Mouse (Mus musculus) embryonic facial prominence, embryonic 14.5 days (tissue): ENCODE measurements around the gene Ly6g5c. TPM values are rescaled to one million over a fixed set of nuclear protein-coding genes. Genes with fewer than 3 reads are reported as not detected.

ENCODE experiments used
- ATAC-seq: fragments of 200-750 bp; cut with Nextera tagmentation; 2 replicates; pipeline ENCODE4 v1.8.0; 2017; ENCODE audit warnings: low read depth, moderate number of reproducible peaks, moderate TSS enrichment
- DNase-seq: peaks from one replicate; pipeline ENCODE4 v3.0.0-alpha.2; 2015; ENCODE audit warnings: low spot score
- H3K27ac ChIP-seq: fragments of 300-500 bp; sonication (generic); replicated peaks from 2 replicates; pipeline ENCODE4 v1.5.1; 2014; ENCODE audit warnings: low read depth, mild to moderate bottlenecking, low read length, moderate library complexity
- H3K27me3 ChIP-seq: fragments of 300-500 bp; sonication (generic); replicated peaks from 2 replicates; pipeline ENCODE4 v1.6.1; 2014; ENCODE audit warnings: low read length; ENCODE audit not compliant: control insufficient read depth, insufficient read depth
- H3K36me3 ChIP-seq: fragments of 300-500 bp; sonication (generic); 2 replicates; pipeline ENCODE4 v1.6.1; 2014; ENCODE audit warnings: low read length, mixed read lengths; ENCODE audit not compliant: control insufficient read depth, insufficient read depth
- H3K4me1 ChIP-seq: fragments of 300-500 bp; sonication (generic); 2 replicates; pipeline ENCODE4 v1.6.1; 2014; ENCODE audit warnings: antibody characterized with exemption, low read length; ENCODE audit not compliant: control insufficient read depth, insufficient read depth
- H3K4me2 ChIP-seq: fragments of 300-500 bp; sonication (generic); 2 replicates; pipeline ENCODE4 v1.6.1; 2014; ENCODE audit warnings: low read depth, mild to moderate bottlenecking, low read length, moderate library complexity, mixed read lengths
- H3K4me3 ChIP-seq: fragments of 300-500 bp; sonication (generic); 2 replicates; pipeline ENCODE4 v1.5.1; 2014; ENCODE audit warnings: low read depth, mild to moderate bottlenecking, low read length
- H3K9ac ChIP-seq: fragments of 300-500 bp; sonication (generic); 2 replicates; pipeline ENCODE4 v1.6.1; 2014; ENCODE audit warnings: low read depth, mild to moderate bottlenecking, low read length, moderate library complexity, mixed read lengths
- H3K9me3 ChIP-seq: fragments of 300-500 bp; sonication (generic); 2 replicates; pipeline ENCODE4 v1.6.1; 2016; ENCODE audit warnings: low read length; ENCODE audit not compliant: control insufficient read depth
- WGBS: fragments of 180-500 bp; shearing (Covaris S2); extraction: QIAGEN DNeasy Blood & Tissue Kit; methylation state at CpG from one replicate; pipeline ENCODE4 v1.1.7; 2014; 5-methylcytosine and 5-hydroxymethylcytosine counted together
- polyA plus RNA-seq: library from polyadenylated mRNA; unstranded; fragments of >200 nt; fragmentation: Nextera tagmentation; extraction: Ambion mirVana; gene quantifications from 2 replicates; pipeline ENCODE4 v1.2.1, GENCODE M21; 2014

The Ly6g5c gene
- polyA plus RNA-seq, 1 experiment from 2014 or later = not detected

DNA sequence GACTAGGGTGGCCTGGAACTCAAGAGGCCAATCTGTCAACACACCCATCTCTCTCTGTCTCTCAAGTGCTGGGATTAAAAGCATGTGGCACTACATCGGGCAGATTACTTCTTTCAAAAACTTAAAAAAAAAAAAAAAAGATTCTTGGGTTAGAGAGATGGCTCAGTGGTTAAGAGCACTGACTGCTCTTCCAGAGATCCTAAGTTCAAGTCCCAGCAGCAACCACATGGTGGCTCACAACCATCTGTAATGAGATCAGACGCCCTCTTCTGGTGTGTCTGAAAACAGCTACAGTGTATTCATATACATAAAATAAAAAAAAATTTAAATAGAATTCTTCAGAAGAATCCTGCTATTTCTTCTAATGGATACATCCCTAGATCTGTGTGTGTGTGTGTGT lies 19.9 kb upstream of the Ly6g5c start:
- Histone ChIP-seq H3K4me2 (no peak overlapping the region), H3K36me3 (peaks cover 25% of the 10 kb centered on the region), H3K4me3 (no peak overlapping the region), H3K27ac (no peak overlapping the region), H3K27me3 (no peaks in the 10 kb centered on the region), H3K4me1 (peaks cover 6% of the 10 kb centered on the region), H3K9ac (no peak overlapping the region), H3K9me3 (no peaks in the 10 kb centered on the region)
- no peak for ATAC-seq
- WGBS = 30% methylated on average over 2 of the region's 2 CpGs
- no peak for DNase-seq

DNA sequence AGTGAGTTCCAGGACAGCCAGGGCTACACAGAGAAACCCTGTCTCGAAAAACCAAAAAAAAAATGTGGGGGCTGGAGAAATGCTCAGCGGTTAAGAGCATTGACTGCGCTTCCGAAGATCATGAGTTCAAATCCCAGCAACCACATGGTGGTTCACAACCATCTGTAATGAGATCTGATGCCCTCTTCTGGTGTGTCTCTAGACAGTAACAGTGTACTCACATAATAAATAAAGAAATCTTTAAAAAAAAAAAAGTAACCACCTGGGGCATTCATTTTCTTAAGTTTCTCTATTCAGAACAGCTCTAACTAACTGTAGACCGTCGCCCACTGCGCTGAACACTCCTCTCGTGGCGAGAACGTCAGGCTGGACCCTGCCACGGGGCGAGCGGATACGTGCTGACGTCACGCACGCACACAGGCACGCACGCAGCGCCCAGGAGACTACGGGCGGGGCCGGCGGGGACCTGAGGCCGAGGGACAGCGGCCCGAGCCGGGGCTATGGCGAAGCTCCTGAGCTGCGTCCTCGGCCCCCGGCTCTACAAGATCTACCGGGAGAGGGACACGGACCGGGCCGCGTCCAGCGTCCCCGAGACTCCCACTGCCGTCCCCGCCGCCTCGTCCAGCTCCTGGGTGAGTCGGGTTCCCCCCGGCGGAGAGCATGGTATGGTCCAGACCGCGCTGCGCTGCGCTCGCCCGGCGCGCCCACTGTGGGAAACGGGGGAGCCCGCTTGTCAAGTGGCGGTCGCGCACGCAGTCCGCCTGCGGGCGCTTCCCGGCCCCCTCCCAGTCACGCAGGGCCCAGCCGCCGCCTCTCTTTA lies 19.0 kb upstream of the Ly6g5c start, which contains the start of gene Abhd16a:
Abhd16a (plus strand) TSS at position 439 of the 820 bp plus-strand sequence.
- peak; percentile 97 for DNase-seq
- 3% methylated on average over 36 of the region's 67 CpGs for WGBS

DNA sequence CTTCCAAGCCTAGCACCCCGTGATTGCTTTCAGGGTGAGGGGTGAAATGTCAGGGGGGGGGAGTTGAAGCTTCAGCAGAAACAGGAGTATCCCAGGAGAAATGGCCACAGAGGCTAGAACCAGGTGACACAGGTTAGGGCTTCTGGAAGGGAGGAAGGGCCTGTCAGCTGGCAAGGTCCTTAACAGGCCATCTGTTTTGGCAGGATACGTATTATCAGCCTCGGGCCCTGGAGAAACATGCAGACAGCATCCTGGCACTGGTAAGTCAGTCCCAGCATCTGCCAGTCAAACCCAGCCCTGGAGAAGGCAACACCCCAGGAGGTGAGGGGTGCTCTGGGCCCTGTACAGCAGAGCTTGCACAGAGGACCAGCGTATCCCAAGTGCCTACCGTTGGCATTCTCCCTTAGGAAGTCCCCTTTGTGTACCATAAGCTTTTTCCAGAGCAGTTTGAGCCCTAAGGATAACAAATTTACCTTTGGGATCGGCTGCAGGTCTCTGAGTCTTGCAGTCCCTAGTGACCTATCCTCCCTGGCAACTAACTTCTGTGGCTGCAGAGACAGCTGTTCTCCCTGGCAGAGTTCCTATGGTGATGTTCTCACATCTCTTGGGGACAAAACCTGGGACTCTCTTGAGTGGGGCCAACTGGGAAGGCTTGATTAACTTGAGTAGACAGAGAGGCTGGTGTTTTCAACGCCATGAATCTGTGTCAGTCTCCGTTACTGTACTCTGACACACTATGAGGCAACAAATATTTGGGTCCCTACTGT lies 17.7 kb upstream of the Ly6g5c start:
- no peaks in the 10 kb centered on the region for H3K9me3 ChIP-seq
- H3K4me2 ChIP-seq = peak overlapping the region; percentile 59
- peaks cover 46% of the 10 kb centered on the region for H3K36me3 ChIP-seq
- 64% methylated on average over 8 of the region's 8 CpGs for WGBS
- peak overlapping the region; percentile 58 for H3K4me3 ChIP-seq
- no peak overlapping the region for H3K27ac ChIP-seq
- peak overlapping the region; percentile 85 for H3K9ac ChIP-seq
- DNase-seq (peak; percentile 55), ATAC-seq (no peak)
- peaks cover 6% of the 10 kb centered on the region for H3K4me1 ChIP-seq
- H3K27me3 ChIP-seq = no peaks in the 10 kb centered on the region

More for the DNA sequence above, 19.0 kb upstream of the Ly6g5c start, which contains the start of gene Abhd16a:
- no peaks in the 10 kb centered on the region for H3K9me3 ChIP-seq
- H3K4me3 ChIP-seq = peak within 1 kb of the TSS; percentile 58
- H3K27ac ChIP-seq = peak within 1 kb of the TSS; percentile 96
- peak within 1 kb of the TSS; percentile 59 for H3K4me2 ChIP-seq
- peaks cover 6% of the 10 kb centered on the region for H3K4me1 ChIP-seq
- no peaks in the 10 kb centered on the region for H3K27me3 ChIP-seq
- H3K36me3 ChIP-seq = peaks cover 34% of the 10 kb centered on the region
- ATAC-seq = peak; percentile 97
- peak within 1 kb of the TSS; percentile 85 for H3K9ac ChIP-seq

DNA sequence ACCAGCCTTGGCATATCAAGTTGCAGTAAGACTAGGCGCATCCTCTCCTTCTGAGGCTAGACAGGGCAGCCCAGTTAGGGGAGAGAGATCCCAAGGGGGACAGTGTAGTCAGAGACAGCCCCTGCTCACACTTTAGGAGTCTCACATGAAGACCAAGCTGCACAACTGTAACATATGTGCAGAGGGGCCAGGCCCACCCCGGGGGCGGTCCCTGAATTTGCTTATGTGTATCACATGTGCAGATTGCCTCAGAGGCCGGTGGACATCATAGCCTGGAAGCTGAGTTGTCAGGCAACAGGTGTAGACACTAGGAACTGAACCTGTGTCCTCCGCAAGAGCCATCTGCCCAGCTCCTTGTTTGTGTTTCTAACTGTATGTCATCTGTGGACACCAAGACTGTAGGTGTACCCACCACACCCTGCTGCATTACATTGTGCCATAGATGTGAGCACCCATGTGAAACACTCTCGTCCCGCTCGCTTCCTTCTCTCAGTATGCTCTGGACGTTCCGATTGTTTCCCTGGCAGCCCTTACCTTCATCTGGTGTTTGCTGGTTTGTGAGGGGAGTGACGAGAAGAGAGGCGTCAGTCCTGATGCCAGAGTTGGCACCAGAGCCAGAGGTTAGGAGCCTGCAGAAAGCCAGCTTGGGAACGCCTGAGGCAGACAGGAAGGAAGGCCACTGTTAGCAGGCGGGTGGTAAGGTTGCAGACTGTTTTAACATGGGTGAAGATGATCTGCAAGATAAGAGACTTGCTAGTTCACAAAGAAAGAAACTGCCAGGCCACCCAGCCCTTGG lies 15.5 kb upstream of the Ly6g5c start:
- H3K27ac ChIP-seq = no peak overlapping the region
- H3K4me3 ChIP-seq = no peak overlapping the region
- DNase-seq = no peak
- no peaks in the 10 kb centered on the region for H3K9me3 ChIP-seq
- peaks cover 68% of the 10 kb centered on the region for H3K36me3 ChIP-seq
- H3K4me2 ChIP-seq = no peak overlapping the region
- H3K9ac ChIP-seq = no peak overlapping the region
- ATAC-seq = no peak
- no peaks in the 10 kb centered on the region for H3K27me3 ChIP-seq
- peaks cover 6% of the 10 kb centered on the region for H3K4me1 ChIP-seq
- 84% methylated on average over 14 of the region's 14 CpGs for WGBS

DNA sequence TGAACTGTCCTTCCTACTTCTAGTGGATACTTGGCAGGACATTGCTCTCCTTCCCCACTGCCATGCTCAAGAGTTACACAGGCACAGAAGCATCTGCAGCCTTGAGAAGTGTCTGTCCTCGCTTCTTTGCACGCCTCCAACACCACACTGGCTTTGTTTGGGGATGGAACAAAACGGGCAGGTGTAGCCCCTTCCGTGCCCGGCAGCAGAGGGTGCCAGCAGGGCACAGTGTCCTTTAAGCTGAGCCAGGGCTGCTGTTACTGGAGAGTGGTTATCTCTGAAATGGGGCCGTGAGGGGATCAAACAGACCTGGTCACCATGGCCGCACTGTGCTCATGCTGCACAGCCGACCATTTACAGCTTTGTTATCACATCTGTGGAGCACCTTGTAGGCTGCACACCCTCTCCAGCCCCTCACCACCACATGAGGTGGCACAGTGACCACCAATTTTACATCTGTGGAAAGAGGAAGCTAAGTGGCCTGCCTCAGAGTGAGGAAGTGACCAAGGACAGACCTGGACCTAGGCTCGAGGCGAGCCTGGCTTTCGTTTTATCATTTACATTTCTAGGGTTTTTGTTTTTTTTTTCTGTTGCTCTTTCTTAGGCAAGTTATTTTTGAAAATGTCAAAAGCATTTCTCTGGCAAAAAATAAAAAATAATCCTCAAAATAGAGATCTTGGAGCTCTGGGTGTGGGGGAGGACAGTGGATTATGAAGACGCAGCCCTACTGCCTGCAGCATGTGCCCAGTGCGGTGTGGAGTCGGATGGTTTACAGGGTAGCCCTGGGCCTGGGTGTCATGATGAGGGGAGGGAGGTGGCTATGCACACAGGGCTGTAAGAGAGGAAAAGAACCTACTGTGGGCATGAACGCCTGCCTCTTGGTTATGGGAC lies 13.4 kb upstream of the Ly6g5c start:
- DNase-seq = no peak
- Histone ChIP-seq H3K4me3 (no peak overlapping the region), H3K9me3 (no peaks in the 10 kb centered on the region), H3K4me2 (no peak overlapping the region), H3K27ac (no peak overlapping the region), H3K27me3 (no peaks in the 10 kb centered on the region), H3K9ac (no peak overlapping the region), H3K4me1 (peaks cover 6% of the 10 kb centered on the region), H3K36me3 (peaks cover 88% of the 10 kb centered on the region)
- no peak for ATAC-seq
- 93% methylated on average over 15 of the region's 15 CpGs for WGBS

DNA sequence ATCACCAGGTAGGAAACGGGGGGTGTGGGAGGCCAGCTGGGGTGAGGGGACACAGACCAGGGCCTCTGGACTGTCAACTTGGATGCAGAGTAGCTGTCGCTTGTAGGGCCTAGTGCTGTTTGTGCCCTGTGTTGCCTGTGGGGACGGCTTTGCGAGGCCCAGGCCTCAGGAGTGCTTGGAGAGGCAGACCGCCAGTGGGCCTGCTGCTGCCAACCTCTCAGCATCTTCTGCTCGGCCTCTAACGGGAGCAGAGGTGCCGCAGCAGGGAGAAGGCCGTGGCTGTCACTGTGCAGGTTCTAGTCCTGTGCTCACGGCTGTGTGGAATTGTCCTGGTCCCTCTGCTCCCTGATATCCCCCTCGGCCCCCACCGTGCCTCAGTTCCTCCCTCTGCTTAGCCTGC lies 11.5 kb upstream of the Ly6g5c start:
- WGBS = 84% methylated on average over 11 of the region's 12 CpGs
- peaks cover 97% of the 10 kb centered on the region for H3K36me3 ChIP-seq
- no peak overlapping the region for H3K4me3 ChIP-seq
- H3K9ac ChIP-seq = no peak overlapping the region
- no peaks in the 10 kb centered on the region for H3K4me1 ChIP-seq
- no peak overlapping the region for H3K4me2 ChIP-seq
- H3K27me3 ChIP-seq = no peaks in the 10 kb centered on the region
- H3K9me3 ChIP-seq = no peaks in the 10 kb centered on the region
- H3K27ac ChIP-seq = no peak overlapping the region
- ATAC-seq (no peak), DNase-seq (no peak)

DNA sequence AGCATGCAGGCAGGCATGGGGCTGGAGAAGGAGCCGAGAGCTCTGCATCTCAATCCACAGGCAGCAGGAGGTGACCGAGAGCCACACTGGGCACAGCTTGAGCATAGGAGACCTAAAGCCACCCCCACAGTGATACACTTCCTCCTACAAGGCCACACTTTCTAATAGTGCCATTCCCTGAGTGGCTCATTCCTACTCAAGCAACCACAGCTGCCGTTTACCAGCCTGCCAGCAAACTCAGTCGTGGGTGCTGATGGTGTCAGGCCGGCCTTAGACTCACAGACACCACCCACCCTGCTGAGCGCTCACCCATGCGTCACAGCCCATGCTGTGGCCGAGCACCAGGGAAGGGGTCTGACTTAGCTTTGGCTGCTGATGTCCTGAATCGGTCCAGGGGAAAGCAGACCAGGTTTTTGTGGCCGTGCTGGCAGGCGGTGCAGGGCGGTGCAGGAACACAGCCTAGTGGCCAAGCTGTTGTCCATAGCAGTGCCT lies 10.9 kb upstream of the Ly6g5c start:
- no peaks in the 10 kb centered on the region for H3K4me1 ChIP-seq
- no peaks in the 10 kb centered on the region for H3K27me3 ChIP-seq
- H3K4me2 ChIP-seq = no peak overlapping the region
- no peak overlapping the region for H3K27ac ChIP-seq
- ATAC-seq = no peak
- no peak overlapping the region for H3K4me3 ChIP-seq
- H3K36me3 ChIP-seq = peaks cover 98% of the 10 kb centered on the region
- no peak overlapping the region; the same call in 1 of the 2 replicates for H3K9ac ChIP-seq
- no peak for DNase-seq
- no peaks in the 10 kb centered on the region for H3K9me3 ChIP-seq
- 86% methylated on average over 12 of the region's 12 CpGs for WGBS
